Mouse (Mus musculus): Measurements from ENCODE around the gene Fbxo42. TPM values are rescaled to one million over a fixed set of nuclear protein-coding genes. Genes with fewer than 3 reads are reported as not detected.
A peak's percentile ranks its signal among the peaks of the same experiment; 100 is the strongest.

The Fbxo42 gene
- polyA plus RNA-seq, 1 experiment from 2014 or later: 10.3 TPM

- peak; percentile 21; the same call in 1 of the 2 replicates for ATAC-seq (replicated peaks; ENCODE audit: insufficient number of reproducible peaks, insufficient read depth, low FRiP score, low read depth)
- H3K27ac ChIP-seq: no peak overlapping the region
- H3K9ac ChIP-seq: no peak overlapping the region
- WGBS: 26% methylated on average over 11 of the region's 11 CpGs
- no peak overlapping the region for H3K4me2 ChIP-seq
- peaks cover 26% of the 10 kb centered on the region for H3K36me3 ChIP-seq
- H3K9me3 ChIP-seq (replicated peaks): no peaks in the 10 kb centered on the region
- peaks cover 30% of the 10 kb centered on the region for H3K4me1 ChIP-seq (replicated peaks)
- no peak overlapping the region for H3K4me3 ChIP-seq
- no peaks in the 10 kb centered on the region for H3K27me3 ChIP-seq
Observed at GRCm38 (mm10) chr4:141120700-141121099, 27.0 kb upstream of the Fbxo42 start.

GRCm38 (mm10) chr4:141122663-141123062 is 25.1 kb upstream of the Fbxo42 start:
- Histone ChIP-seq H3K27me3 (no peaks in the 10 kb centered on the region), H3K9me3 (replicated peaks) (no peaks in the 10 kb centered on the region), H3K36me3 (peaks cover 8% of the 10 kb centered on the region), H3K27ac (no peak overlapping the region), H3K4me3 (no peak overlapping the region), H3K4me1 (replicated peaks) (peaks cover 30% of the 10 kb centered on the region), H3K9ac (no peak overlapping the region), H3K4me2 (no peak overlapping the region)
- 72% methylated on average over 7 of the region's 7 CpGs for WGBS
- no peak for ATAC-seq (replicated peaks; ENCODE audit: insufficient number of reproducible peaks, insufficient read depth, low FRiP score, low read depth)

DNA sequence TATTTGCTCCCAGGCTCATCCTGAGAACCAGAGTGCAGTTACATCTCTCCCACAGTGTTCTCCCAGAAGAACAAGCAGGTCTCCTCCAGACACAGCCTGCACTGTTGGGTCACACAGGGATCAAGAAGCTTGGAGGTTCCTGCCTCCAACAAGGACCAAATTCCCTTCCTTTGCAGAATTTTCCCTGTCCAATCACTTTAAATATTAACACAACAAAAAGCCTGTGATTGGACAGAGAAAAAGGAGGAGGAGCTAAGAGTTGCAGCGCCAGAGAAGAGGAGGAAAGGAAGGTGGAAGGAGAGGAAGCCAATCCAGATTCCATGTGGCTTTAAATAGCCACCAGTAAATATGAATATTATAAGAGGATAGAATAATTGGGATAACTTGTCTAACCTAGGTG is 24.6 kb upstream of the Fbxo42 start:
- 11% methylated on average over 1 of the region's 1 CpGs for whole genome bisulfite sequencing
- no peak overlapping the region for H3K9ac ChIP-seq
- no peak overlapping the region for H3K4me2 ChIP-seq
- no peaks in the 10 kb centered on the region for H3K9me3 ChIP-seq (replicated peaks)
- H3K4me1 ChIP-seq (replicated peaks): peaks cover 30% of the 10 kb centered on the region
- H3K27me3 ChIP-seq: no peaks in the 10 kb centered on the region
- no peak overlapping the region for H3K4me3 ChIP-seq
- no peak for ATAC-seq (replicated peaks; ENCODE audit: insufficient number of reproducible peaks, insufficient read depth, low FRiP score, low read depth)
- no peak overlapping the region for H3K27ac ChIP-seq
- peaks cover 4% of the 10 kb centered on the region; the same call in 1 of the 2 replicates for H3K36me3 ChIP-seq

GRCm38 (mm10) chr4:141129190-141129710 is 18.5 kb upstream of the Fbxo42 start:
- Histone ChIP-seq H3K9ac (no peak overlapping the region), H3K27me3 (no peaks in the 10 kb centered on the region), H3K4me3 (no peak overlapping the region), H3K9me3 (replicated peaks) (no peaks in the 10 kb centered on the region), H3K4me2 (no peak overlapping the region), H3K36me3 (no peaks in the 10 kb centered on the region), H3K4me1 (replicated peaks) (peaks cover 37% of the 10 kb centered on the region), H3K27ac (no peak overlapping the region)
- WGBS: 69% methylated on average over 6 of the region's 6 CpGs
- no peak for ATAC-seq (replicated peaks; ENCODE audit: insufficient number of reproducible peaks, insufficient read depth, low FRiP score, low read depth)

- Histone ChIP-seq H3K36me3 (no peaks in the 10 kb centered on the region), H3K27ac (peak overlapping the region; percentile 78), H3K27me3 (no peaks in the 10 kb centered on the region), H3K9me3 (replicated peaks) (no peaks in the 10 kb centered on the region), H3K4me1 (replicated peaks) (peaks cover 52% of the 10 kb centered on the region), H3K9ac (no peak overlapping the region), H3K4me3 (no peak overlapping the region), H3K4me2 (no peak overlapping the region)
- no peak for ATAC-seq (replicated peaks; ENCODE audit: insufficient number of reproducible peaks, insufficient read depth, low FRiP score, low read depth)
- 80% methylated on average over 6 of the region's 6 CpGs for WGBS
Observed at GRCm38 (mm10) chr4:141130704-141131342, 16.9 kb upstream of the Fbxo42 start.

GRCm38 (mm10) chr4:141131531-141132061 is 16.1 kb upstream of the Fbxo42 start:
- Histone ChIP-seq H3K4me1 (replicated peaks) (peaks cover 60% of the 10 kb centered on the region), H3K4me3 (no peak overlapping the region), H3K9ac (no peak overlapping the region), H3K27ac (peak overlapping the region; percentile 78), H3K27me3 (no peaks in the 10 kb centered on the region), H3K9me3 (replicated peaks) (no peaks in the 10 kb centered on the region), H3K36me3 (no peaks in the 10 kb centered on the region), H3K4me2 (peak overlapping the region; percentile 19; the same call in 1 of the 2 replicates)
- ATAC-seq (replicated peaks; ENCODE audit: insufficient number of reproducible peaks, insufficient read depth, low FRiP score, low read depth): 0 out of 2 replicates have a peak, but pooled peaks have one; percentile 7
- WGBS: 40% methylated on average over 5 of the region's 5 CpGs

DNA sequence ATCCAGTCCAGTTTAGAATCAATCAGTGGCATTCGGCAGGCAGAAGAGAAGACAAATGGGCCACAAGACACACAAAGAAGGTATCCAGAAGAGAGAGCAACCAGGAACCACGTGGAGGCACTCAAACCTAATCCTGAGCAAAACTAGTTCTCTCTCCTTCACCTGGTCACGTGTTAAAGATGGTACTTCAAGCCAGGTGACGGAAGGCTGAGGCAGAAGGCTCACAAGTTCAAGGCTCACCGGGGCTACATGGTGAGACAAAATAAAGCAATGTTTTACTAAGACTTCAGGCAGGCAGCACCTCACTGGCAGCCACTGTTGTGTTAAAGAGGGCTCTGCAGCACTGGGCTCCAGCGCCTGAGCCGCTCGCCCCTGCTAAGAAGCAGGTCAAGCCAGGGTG is 15.5 kb upstream of the Fbxo42 start:
- H3K27ac ChIP-seq: peak overlapping the region; percentile 78
- no peak for ATAC-seq (replicated peaks; ENCODE audit: insufficient number of reproducible peaks, insufficient read depth, low FRiP score, low read depth)
- 0 out of 2 replicates have a peak overlapping the region, but pooled peaks have one; percentile 0 for H3K9ac ChIP-seq
- 0 out of 2 replicates have a peak overlapping the region, but pooled peaks have one; percentile 19 for H3K4me2 ChIP-seq
- H3K9me3 ChIP-seq (replicated peaks): no peaks in the 10 kb centered on the region
- 48% methylated on average over 8 of the region's 8 CpGs for WGBS
- H3K4me1 ChIP-seq (replicated peaks): peaks cover 66% of the 10 kb centered on the region
- H3K27me3 ChIP-seq: no peaks in the 10 kb centered on the region
- H3K4me3 ChIP-seq: no peak overlapping the region
- H3K36me3 ChIP-seq: no peaks in the 10 kb centered on the region

DNA sequence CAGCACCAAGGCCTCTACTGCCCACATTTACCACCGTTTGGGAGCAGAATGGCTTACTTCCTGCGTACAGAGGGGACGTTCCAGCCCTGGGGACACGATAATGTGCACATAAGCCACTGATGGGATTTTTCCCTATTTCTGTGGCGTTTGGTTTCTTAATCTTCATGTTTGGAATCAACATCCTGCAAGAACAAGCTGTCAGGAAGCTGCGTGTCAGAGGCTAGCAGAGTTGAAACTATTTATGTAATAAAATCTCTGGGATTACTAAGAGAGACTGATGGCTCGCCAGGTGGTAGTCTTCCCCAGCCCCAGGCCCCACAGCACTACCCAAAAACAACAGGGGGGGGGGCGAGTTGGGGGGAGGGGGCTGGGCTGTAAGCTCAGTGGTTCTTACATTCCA is 14.5 kb upstream of the Fbxo42 start:
- Histone ChIP-seq H3K9me3 (replicated peaks) (no peaks in the 10 kb centered on the region), H3K9ac (no peak overlapping the region), H3K27me3 (no peaks in the 10 kb centered on the region), H3K4me2 (no peak overlapping the region), H3K4me3 (no peak overlapping the region), H3K36me3 (no peaks in the 10 kb centered on the region), H3K4me1 (replicated peaks) (peaks cover 75% of the 10 kb centered on the region), H3K27ac (peak overlapping the region; percentile 42; the same call in 1 of the 2 replicates)
- ATAC-seq (replicated peaks; ENCODE audit: insufficient number of reproducible peaks, insufficient read depth, low FRiP score, low read depth): no peak
- 52% methylated on average over 8 of the region's 8 CpGs for WGBS

GRCm38 (mm10) chr4:141134031-141134441 is 13.7 kb upstream of the Fbxo42 start:
- no peak for ATAC-seq (replicated peaks; ENCODE audit: insufficient number of reproducible peaks, insufficient read depth, low FRiP score, low read depth)
- Histone ChIP-seq H3K9me3 (replicated peaks) (no peaks in the 10 kb centered on the region), H3K4me1 (replicated peaks) (peaks cover 79% of the 10 kb centered on the region), H3K4me2 (no peak overlapping the region), H3K36me3 (no peaks in the 10 kb centered on the region), H3K27ac (peak overlapping the region; percentile 54), H3K9ac (no peak overlapping the region), H3K27me3 (no peaks in the 10 kb centered on the region), H3K4me3 (no peak overlapping the region)
- WGBS: 51% methylated on average over 8 of the region's 8 CpGs

GRCm38 (mm10) chr4:141134751-141135530 is 12.8 kb upstream of the Fbxo42 start:
- no peak overlapping the region for H3K4me2 ChIP-seq
- no peaks in the 10 kb centered on the region for H3K27me3 ChIP-seq
- H3K4me3 ChIP-seq: no peak overlapping the region
- H3K9ac ChIP-seq: 0 out of 2 replicates have a peak overlapping the region, but pooled peaks have one; percentile 14
- 65% methylated on average over 20 of the region's 20 CpGs for WGBS
- H3K9me3 ChIP-seq (replicated peaks): no peaks in the 10 kb centered on the region
- H3K36me3 ChIP-seq: no peaks in the 10 kb centered on the region
- no peak for ATAC-seq (replicated peaks; ENCODE audit: insufficient number of reproducible peaks, insufficient read depth, low FRiP score, low read depth)
- peaks cover 77% of the 10 kb centered on the region for H3K4me1 ChIP-seq (replicated peaks)
- peak overlapping the region; percentile 54 for H3K27ac ChIP-seq

- WGBS: 79% methylated on average over 7 of the region's 7 CpGs
Observed at GRCm38 (mm10) chr4:141136126-141136525, 11.6 kb upstream of the Fbxo42 start.

More at GRCm38 (mm10) chr4:141136126-141136525, 11.6 kb upstream of the Fbxo42 start:
- Histone ChIP-seq H3K4me2 (no peak overlapping the region), H3K4me1 (replicated peaks) (peaks cover 69% of the 10 kb centered on the region), H3K27ac (no peak overlapping the region), H3K4me3 (no peak overlapping the region), H3K27me3 (no peaks in the 10 kb centered on the region), H3K36me3 (no peaks in the 10 kb centered on the region), H3K9ac (no peak overlapping the region), H3K9me3 (replicated peaks) (no peaks in the 10 kb centered on the region)
- no peak for ATAC-seq (replicated peaks; ENCODE audit: insufficient number of reproducible peaks, insufficient read depth, low FRiP score, low read depth)

All from heart, embryonic 15.5 days (tissue).